22 mouse cellular contexts compared by ENCODE assay signal in the genomic region with DNA sequence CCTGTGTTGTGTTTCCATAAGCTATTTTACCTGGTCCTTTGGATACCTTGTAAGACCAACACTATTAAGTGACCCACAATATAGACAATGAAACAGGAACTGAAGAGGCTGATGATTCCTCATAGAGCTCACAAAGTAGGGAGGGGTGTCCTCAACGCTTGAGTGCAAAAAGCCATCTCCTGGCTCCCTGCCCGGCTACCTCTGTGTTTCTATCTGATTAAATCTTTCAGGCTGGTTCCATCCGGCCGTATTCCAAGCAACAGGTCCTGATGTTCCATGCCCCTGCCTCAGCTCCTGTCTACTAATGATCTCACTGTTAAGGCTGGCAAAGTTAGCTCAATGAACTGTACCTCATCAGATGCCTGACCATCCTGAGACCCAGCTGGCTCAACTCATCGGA.
A peak's percentile ranks its signal among the peaks of the same experiment; 100 is the strongest.
DNase-seq lines count a peak whose midpoint lies in the region; ATAC-seq lines count a peak whose summit lies in the region.
"Had no signal": no experiment of that assay in that cellular context is flagged by ENCODE, and none has a peak within 500 bp of the region (broad histone marks: within the 10 kb centered on the region; RNA-seq: fewer than 3 reads in every experiment).

No protein-coding gene starts in this region.

- WGBS in heart, embryonic 15.5 days: 62% methylated on average over 5 of the region's 5 CpGs
- 76% methylated on average over 5 of the region's 5 CpGs for WGBS in heart, embryonic 11.5 days (ENCODE audit: insufficient replicate concordance)

- no peak overlapping the region for H3K4me2 ChIP-seq in heart, embryonic 15.5 days
- no peak overlapping the region for H3K4me2 ChIP-seq in heart, embryonic 11.5 days
- H3K4me2 ChIP-seq: hindbrain, embryonic 15.5 days; neural tube, embryonic 13.5 days had no signal

- 0 out of 2 replicates have a peak overlapping the region, but pooled peaks have one; percentile 8 for H3K27ac ChIP-seq in heart, embryonic 15.5 days
- H3K27ac ChIP-seq in heart, embryonic 11.5 days (ENCODE audit: low read depth, low read length): no peak overlapping the region
- H3K27ac ChIP-seq: forebrain, embryonic 10.5 days; heart, embryonic 10.5 days; hindbrain, embryonic 15.5 days; neural tube, embryonic 13.5 days had no signal

- H3K9ac ChIP-seq in heart, embryonic 15.5 days: no peak overlapping the region
- H3K9ac ChIP-seq in heart, embryonic 11.5 days (ENCODE audit: low read depth, low read length): no peak overlapping the region
- H3K9ac ChIP-seq: forebrain, postnatal 0 days; hindbrain, embryonic 15.5 days; neural tube, embryonic 13.5 days had no signal

- H3K4me1 ChIP-seq in heart, embryonic 15.5 days (replicated peaks): peaks cover 13% of the 10 kb centered on the region; the same call in 1 of the 2 replicates
- 0 out of 2 replicates have a peak, but pooled peaks cover 5% of the 10 kb centered on the region for H3K4me1 ChIP-seq in heart, embryonic 11.5 days (ENCODE audit: control insufficient read depth, insufficient read depth, low read length)
- H3K4me1 ChIP-seq: forebrain, embryonic 10.5 days; hindbrain, embryonic 15.5 days; neural tube, embryonic 13.5 days had no signal

- no peaks in the 10 kb centered on the region for H3K36me3 ChIP-seq in heart, embryonic 15.5 days
- H3K36me3 ChIP-seq in heart, embryonic 11.5 days (ENCODE audit: control insufficient read depth, insufficient read depth, low read length): no peaks in the 10 kb centered on the region
- H3K36me3 ChIP-seq: forebrain, embryonic 10.5 days; heart, embryonic 10.5 days; hindbrain, embryonic 15.5 days; neural tube, embryonic 13.5 days had no signal

- no peaks in the 10 kb centered on the region for H3K9me3 ChIP-seq in heart, embryonic 15.5 days (replicated peaks)
- H3K9me3 ChIP-seq in heart, embryonic 11.5 days (replicated peaks; ENCODE audit: control insufficient read depth, low read length): no peaks in the 10 kb centered on the region
- H3K9me3 ChIP-seq: forebrain, embryonic 10.5 days; heart, embryonic 10.5 days; hindbrain, embryonic 15.5 days; neural tube, embryonic 13.5 days had no signal

- DNase-seq in kidney, postnatal 4 days: peak; percentile 42 to 51
- DNase-seq in kidney, adult 8-10 months: no peak
- peak; percentile 37 for DNase-seq in A20 (ENCODE audit: low read depth, low spot score)
- peak; percentile 41 for DNase-seq in Muller cell, postnatal 12 days (ENCODE audit: inconsistent ontology term)
- no peak for DNase-seq in lung, postnatal 25 days (ENCODE audit: low spot score)
- DNase-seq: adrenal gland, adult 8-10 months; embryo, embryonic 11 days; forebrain, postnatal 0 days; gastrocnemius, postnatal 36 days; liver; lung, postnatal 10 days; right cerebral cortex, adult 18-20 months; thymus, postnatal 4 days had no signal

- no peaks in the 10 kb centered on the region for H3K27me3 ChIP-seq in heart, embryonic 15.5 days
- no peaks in the 10 kb centered on the region for H3K27me3 ChIP-seq in heart, embryonic 11.5 days (ENCODE audit: control insufficient read depth, insufficient read depth, low read length)
- H3K27me3 ChIP-seq: hindbrain, embryonic 15.5 days; neural tube, embryonic 13.5 days; Patski had no signal

- no peak for ATAC-seq in heart, embryonic 15.5 days (replicated peaks; ENCODE audit: insufficient number of reproducible peaks, insufficient read depth, low FRiP score, low read depth)
- no peak for ATAC-seq in heart, embryonic 11.5 days (replicated peaks; ENCODE audit: insufficient number of reproducible peaks, low FRiP score, low TSS enrichment)
- ATAC-seq: forebrain, postnatal 0 days; intestine, postnatal 0 days; Patski had no signal

- no peak overlapping the region for H3K4me3 ChIP-seq in heart, embryonic 15.5 days
- H3K4me3 ChIP-seq in heart, embryonic 11.5 days (ENCODE audit: low read depth, low read length): no peak overlapping the region
- H3K4me3 ChIP-seq: forebrain, embryonic 10.5 days; heart, embryonic 10.5 days; hindbrain, embryonic 15.5 days; megakaryocyte, embryonic 14.5 days; neural tube, embryonic 13.5 days had no signal

Comparison
In these comparisons a context has a peak if more than half of its experiments do, and no peak if none do; other contexts are left out.
1. DNase-seq: peak in kidney, postnatal 4 days (2 of 2), A20 (single experiment) and Muller cell, postnatal 12 days (single experiment); none in kidney, adult 8-10 months (0 of 2) and lung, postnatal 25 days (single experiment).